Mouse (Mus musculus) lung, postnatal 36 days (tissue): Measurements from ENCODE around the gene Prkg1.
A peak's percentile ranks its signal among the peaks of the same experiment; 100 is the strongest.

Experiments
- DNase-seq: peaks from one replicate; pipeline ENCODE4 v3.0.0; 2022; ENCODE audit warnings: mixed read lengths

Gene Prkg1

DNA sequence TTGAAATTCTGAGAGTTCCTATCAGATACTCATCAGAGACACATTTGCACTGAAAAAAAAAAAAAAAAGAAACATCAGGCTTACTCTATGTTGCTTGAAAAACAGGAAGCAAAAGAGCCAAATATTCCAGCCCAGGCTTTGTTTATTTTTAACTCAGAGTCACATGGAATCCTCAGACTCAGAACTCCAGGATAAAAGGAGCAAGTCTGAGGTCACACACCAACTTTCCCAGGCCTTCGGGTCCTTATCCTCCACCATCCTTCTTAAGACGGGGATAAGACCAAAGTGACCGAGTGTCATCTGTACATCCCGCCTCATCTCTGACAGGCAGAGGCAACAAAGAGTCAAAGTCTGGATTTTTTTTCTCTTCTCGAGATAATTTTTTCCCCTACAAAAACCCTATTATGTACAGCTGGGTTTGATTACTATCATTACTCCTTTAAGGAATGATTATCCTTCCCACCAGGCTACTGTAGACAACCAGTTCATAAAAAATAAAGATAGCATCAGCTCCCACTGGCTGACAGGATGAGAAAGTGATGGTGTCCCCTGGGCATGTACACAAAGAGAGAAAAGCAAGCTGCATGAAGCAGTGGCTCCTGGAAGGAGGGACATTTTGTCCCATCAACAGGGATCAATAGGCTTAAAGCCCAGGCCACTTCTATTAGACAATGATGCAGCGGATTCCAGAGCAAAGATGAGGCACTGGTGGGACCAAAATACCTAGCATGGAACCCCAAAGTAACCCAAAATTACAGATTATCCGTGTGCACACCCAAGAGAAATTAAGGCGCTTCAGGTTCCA, 21.4 kb downstream of the Prkg1 start:
- peak; percentile 59 for DNase-seq

DNA sequence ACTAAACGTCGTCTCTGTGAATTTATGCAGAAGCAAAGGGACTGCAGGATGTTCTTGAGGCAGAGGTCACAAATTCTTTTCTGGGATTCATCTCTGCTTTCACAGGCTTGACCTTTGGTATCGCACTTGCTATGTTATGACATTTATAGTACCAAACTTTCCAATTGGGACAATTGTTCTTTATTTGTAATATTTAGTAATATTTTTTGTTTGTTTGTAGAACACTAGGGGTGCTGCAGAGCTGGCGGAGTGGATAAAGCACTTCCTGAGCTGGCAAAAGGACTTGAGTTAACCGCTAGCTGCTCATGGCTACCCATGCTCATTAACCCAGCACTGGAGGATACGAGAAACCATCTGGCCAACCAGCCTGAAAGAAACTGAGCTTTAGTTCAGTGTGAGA, 49.9 kb downstream of the Prkg1 start:
- peak; percentile 20 for DNase-seq

DNA sequence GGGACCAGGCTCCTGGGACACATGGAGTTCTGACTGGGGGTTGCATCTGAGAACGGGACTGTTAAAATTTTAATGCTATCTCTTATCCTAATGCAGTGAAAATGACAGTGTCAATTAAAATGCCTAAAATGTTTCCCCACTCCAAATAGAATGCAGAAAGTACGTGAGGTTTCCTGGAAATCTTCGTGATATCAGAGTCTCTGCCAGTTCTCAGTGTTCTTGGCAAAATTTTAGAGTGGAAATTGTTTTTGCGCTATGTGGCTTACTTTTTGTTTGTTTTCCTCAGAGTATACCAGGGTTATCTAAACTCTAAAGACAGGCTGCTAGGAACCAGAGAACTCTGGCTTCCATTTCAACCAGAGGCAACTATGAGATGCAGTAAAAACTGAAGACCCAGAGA, 50.4 kb downstream of the Prkg1 start:
- peak; percentile 32 for DNase-seq

DNA sequence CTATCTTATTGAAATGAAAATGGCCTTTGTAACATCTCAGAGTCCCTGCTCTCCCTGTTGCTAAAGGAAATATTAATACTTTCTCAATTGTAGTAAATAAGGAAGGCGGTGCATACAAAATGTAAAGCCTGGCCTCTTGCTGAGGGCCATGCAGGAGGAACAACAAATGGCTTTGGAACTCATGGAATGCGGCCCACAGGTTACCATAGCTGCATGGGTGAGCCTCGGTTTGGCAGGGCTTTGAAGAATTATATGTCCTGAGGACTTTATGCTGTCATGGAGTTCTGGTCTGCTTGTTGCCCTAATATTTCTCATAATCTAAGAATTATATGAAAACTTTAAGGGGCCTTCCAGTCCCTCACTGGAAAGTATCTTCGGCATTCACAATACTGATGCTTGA, 51.5 kb downstream of the Prkg1 start:
- DNase-seq: peak; percentile 22

DNA sequence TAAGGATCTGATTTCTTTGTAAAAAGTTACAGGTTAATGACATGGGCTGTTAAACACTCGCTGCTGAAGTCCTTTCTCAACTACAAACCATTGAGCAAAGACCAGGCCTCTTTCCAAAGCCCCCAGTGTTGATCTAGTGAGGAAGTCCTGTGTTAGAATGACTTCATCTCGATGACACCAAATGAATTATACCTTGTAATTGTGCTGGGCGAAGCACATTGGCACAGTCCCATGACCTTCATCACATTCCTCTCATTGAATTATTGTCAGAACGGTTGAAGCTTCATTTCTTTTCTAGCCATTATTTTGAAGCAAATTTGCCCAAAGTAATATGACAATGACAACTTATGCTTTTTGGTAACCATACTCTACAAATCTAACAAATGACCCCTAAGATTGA, 54.5 kb downstream of the Prkg1 start:
- DNase-seq: no peak

DNA sequence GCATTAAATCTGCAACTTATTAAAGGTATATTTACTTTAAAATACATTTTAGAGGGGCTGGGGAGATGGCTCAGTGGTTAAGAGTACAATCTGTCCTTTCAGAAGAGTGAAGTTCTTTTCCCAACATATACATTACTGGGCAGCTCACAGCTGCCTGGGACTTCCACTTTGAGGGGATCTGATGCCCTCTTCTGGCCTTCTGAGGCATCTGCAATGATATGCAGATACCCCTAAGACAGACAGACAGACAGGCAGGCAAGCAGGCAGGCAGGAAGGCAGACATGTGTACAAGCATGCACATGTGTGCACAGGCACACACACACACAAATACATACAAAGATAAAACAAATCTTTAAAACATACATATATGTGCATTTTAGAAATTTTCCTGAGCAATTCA, 60.8 kb downstream of the Prkg1 start:
- DNase-seq: no peak

DNA sequence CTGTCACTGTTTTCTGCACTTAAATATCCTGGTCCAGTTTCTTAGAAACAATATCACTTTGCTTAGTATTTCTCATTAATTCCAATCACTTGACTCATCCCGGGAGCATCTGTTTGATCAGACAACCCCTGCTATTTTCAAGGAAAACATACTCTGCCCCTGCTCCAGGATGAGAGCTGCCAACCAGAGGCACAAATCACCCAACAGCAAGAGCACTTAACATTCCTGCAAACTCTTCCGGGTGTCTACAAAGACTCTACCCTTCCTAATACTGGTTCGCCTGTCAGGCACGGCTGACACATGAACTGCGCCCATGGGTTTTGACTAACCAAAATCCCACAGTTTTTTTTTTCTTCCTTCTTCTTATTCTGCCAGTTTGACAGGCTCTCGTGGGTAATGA, 65.9 kb downstream of the Prkg1 start:
- peak; percentile 25 for DNase-seq

DNA sequence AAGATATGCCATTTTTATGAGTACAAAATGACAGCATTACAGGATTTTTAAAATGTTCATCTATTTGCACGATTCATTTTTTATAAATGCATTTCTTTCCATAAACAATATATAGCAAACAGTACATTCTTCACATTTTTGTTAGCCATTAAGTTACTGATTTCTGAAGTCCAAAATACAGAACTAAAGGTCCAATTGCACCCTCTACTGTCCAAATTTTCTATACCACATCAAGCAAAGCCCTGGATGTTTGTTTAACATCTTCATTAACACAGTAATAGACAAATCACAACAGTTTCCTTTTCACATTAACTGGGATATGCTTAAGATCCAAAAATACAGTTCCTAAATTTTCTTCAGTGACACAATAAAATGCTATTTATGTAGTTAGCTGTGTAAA, 84.0 kb downstream of the Prkg1 start:
- peak; percentile 34 for DNase-seq

DNA sequence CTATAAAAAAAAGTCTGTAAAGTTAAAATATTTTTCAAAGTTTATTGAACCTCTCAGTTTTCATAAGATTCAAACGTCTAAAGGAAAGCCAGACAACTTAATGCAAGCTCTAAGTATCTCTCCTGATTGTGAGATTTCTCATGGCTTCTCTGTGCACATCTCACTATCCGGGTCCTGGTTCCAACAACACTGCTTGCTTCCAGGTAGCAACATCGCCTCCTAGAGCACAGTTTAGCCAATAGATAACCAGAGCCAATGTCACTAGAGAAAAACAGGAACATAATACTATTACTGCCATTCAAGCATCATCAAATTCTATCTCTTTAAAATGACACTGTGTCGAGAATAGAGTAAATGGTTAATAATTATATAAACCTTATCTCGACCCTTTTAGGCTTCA, 86.5 kb downstream of the Prkg1 start:
- peak; percentile 35 for DNase-seq

DNA sequence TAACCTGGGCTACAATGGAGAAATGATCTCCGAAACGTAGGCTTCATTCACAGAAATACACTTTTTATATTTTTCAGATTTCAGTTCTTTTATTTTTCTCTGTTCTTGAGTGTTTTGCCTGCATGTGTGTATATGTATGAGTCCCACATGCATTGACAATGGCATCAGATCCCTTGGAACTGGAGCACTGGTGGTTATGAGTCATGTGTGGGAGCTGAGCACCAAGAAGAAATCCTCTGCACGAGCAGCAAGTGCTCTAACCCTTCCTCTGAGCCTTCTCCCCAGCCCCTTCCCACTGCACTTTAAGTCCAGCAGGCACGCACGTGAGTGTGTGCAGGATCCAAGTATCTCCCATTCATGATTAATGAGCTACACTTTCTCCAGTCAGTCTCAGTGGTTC, 93.1 kb downstream of the Prkg1 start:
- DNase-seq: no peak

DNA sequence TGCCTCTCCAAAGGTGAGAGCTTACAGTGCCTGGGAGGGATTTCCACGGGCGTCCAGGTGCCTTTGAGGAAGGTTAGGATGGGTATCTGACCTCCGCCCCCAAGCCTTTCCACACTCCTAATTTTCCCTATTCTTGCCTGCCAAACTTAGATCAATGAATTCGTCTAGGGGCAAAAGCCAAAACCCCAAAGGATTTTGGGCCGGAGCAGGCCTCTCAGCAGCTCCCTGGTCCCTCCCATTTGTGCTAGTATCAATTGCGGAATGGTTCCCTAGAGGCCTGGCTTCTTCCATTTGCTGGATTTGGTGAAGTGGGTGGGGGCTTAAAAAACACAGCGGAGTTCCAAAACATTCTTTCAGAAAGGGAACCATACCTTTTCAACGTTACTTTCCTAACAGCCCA, 99.8 kb downstream of the Prkg1 start:
- DNase-seq: no peak

DNA sequence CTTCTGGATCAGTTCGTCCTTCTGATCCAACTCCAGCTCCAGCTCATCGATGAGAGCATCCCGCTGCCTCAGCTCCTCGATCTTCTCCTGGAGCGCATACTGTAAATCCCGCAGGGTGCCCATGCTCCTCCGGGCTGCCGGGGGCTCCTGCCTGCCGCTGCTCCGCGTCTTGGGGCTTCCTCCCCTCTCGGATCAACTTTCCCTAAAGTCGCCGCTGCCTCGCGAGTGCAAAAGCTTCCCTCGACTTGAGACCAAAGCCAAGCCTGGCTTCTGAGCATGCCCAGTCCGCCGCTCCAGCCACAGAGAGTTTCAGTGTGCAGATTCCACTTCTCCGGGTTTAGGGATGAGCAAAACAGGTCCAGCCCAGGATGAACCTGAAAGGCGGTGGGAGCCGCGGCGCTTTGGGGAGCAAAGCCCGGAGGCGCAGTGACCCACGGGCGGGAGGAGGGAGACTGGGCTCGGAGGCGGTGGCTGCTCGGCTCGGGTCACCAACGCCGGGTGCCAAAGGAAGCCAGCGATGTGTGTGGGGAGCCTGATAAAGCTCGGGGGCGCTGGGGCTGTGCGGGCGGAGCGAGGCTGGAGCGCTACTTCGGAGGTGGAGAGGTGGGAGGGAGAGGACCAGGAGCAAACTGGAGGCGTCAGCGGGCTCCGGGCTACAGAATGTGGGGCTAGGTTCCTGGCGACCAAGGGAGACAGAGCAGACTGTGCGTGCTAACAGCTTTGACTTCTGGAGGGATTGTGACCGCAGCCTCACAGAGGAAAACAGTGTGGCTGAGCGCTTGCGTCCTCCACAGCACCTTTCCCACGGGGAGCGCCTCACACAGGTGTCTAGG, 100.5 kb downstream of the Prkg1 start:
- DNase-seq: peak; percentile 40

DNA sequence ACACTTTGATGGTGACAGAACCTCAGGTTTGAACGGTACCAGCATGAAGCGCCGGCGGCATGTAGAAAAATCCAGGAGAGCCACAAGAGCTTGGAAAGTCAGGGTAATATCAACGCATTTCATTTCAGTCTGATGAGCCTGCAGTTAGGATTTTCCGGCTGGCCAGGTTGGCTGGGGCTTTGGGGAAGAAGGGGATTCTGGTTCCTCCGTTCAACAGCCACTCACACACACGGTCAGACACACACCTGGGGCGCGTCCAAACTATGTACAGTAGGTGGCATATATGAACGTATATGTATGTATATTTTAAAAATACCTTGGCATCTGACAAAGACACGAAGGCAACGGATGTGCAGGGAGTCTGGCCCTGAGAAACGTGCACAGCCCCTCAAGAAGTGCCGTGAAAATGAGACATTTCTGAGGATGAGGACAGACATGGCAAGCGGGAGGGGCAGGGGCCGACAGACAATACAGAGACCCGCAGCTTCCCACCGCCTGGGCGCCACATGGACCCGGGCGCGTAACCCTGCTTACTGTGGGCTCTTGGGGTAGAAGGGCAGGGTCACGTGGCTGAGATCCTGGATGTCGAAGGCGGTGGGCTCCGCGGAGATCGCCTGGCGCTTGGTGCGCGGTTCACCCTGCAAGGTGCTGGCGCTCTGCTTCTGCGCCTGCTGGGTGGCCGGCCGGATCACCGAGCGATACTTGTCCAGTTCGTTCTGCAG, 101.2 kb downstream of the Prkg1 start:
- DNase-seq: no peak

DNA sequence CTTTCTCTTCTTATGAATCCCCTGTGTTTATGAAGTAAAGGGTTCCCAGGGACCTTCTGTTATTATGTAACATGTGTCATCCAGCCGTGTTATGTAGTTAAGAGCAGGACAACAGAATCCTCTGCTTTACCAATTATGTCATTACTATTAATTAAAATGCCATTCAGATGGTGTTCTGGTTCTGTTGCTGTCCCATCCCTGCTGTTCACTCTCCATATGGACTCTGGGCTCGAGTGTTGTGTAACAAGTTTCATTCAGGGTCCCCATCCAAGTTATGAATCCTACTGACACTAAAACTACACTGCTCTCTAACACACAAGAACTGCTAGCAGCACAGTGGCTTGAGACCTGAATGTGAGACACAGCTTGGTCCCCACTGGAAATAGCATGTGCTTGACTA, 102.0 kb downstream of the Prkg1 start:
- no peak for DNase-seq

DNA sequence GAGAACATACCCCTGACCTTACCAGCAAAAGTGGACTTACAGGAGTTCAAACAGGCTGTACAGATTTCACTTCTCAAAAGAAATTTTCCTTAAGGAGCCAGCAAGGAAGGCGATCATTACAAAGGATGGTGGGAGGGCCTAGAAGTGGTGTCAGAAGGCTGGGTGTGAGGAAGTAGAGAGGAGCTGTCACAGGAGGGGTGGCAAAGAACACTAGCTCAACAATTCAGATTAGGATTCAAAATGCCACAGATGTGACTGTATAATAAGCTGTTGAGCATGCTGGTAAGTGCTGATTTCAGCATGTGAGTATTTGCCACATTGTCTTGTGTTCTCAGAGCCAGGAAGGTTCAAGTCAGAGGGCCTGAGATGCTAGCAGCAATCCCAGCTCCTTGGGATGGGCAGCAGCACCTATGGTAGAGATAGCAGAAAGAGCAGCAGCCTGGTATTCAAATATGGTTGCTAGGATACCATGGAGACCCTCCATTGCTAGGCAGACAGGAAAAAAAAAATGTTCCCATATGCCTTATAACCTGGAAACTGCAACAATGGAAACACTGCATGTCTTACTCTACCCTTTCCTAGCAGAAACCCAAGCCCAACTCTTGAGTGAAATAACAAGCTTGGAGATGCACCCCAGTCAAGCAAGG, 106.0 kb downstream of the Prkg1 start:
- no peak for DNase-seq

DNA sequence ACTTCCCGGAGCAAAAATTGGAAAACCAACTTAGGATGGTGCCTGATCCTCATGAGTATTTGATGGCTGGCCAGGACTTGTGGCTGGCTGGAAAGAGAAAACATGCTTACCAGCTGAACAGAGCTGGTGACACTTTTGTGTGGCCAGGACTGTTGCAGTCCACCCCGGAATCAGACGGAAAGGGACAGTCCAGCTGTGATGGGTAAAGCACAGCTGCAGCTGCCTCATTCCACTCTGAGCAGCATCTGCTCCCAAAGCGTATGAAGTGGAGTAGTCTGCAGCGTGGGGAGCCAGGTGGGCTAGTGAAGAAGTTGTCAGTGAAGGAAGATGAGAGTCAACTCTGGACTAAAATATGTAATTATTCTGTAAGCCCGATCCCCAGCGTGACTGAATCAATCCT, 108.6 kb downstream of the Prkg1 start:
- DNase-seq: no peak

DNA sequence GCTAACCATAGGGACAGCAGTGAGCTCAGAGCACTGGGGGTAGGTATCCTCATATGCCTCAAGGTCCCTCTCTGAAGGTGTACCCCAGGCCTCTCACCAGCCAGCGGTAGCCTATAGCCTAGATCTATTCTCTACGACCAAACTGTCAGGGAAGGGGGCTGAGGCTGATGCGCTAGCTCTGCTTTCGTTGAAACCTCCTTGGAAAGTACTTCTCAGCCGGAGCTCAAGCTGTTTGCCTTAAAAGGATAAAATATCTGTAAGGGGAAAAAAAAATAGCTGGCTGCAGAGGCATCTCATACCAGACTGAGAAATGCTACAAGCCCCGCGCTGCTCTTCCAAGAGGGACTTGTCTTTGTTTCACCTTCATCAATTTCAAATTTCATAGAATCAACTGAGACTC, 109.0 kb downstream of the Prkg1 start:
- DNase-seq: no peak

DNA sequence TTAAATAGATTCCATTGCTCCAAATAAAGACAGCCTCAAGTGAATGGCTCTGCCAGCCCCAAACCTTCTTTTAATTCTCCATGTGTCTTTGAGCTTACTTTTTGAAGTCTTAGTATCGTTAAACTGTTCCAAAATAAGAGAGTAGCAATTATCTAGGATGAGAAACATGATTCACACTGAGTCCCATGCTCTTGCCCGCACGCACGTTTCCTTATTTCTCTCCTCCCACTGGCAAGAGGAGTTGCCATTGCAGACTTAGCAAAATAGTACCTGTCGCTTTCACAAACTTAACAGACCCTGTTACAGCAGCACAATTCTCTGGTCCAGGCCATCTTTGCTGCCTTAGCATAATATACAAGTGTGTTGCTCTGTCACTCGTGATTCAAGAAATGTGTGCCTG, 110.8 kb downstream of the Prkg1 start:
- DNase-seq: no peak

DNA sequence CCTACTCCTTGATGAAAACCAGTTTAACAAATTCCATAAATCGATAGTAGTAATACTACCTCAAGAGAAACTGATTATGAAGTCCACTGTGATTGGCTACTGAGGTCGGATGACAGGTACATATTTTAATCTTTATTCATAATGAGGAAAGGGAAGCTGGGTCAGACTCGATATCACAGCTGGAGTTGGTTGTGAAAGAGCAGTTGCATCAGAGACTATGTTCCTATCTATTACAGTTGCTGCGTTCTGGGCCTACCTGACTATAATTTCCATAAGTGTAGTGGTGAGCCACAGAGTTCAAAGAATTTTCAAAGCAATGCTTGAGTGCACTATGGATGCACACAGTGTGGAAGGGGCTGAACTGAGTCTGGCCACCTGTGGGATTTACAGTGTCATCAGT, 114.4 kb downstream of the Prkg1 start:
- no peak for DNase-seq

DNA sequence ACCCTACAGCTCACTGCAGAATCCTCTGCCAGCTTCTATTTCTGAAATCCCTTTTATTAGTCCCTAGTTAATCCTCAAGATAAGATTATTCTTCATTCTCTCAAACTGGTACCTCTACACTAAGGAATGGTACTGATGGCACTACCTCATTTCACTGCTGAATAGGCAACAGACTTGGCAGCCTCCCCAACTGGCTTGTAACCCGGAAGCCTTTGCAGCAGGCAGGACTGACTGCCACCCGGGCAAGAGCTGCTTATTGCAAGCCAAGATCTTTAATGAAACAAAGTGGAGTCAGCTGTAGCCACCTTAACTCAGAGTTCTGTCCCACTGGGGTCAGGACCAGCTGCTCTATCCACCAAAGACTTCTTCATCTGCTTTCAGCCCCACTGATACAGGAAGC, 117.3 kb downstream of the Prkg1 start:
- no peak for DNase-seq

DNA sequence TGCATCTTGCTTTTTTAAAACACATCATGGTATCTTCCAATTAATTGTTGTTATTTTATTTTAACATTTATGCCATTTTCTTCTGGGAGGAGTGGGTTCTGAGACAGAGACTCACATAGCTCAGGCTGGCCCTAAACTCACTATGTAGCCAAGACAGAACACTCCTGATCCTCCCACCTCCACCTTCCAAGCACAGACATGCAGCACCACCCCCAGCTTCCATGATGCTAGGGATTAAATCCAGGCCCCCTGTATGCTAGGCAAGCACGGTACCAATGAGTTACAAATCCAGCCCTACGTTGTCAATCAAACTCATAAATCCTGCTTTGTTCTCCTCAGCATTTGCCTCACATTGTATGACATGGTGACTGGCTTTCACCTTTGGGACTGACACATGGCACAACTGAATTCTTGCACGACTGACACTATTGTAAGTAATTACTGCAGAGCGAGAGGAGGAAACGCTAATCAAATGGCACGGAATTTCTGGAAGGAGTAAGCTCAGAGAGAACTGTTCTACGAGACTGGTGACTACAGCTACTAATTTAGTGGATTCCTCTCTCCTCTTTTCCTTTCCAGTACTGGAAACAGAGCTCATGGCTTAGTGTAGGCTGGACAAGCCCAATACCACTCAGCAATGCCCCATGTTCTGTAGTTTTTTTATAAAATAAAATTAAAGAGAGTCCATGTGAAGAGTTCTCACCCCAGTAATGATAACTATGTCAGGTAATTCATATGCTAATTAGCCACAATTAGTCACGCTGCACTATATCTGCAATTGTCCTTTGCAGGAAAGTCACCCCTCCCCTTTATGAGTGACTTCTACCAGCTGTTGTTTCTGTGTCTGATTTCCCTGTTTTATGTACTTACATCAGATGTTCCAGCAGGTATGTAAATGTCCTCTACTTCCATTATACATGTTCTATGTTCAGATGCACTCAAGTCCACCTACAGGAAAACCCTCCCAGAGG, 133.6 kb downstream of the Prkg1 start:
- no peak for DNase-seq

DNA sequence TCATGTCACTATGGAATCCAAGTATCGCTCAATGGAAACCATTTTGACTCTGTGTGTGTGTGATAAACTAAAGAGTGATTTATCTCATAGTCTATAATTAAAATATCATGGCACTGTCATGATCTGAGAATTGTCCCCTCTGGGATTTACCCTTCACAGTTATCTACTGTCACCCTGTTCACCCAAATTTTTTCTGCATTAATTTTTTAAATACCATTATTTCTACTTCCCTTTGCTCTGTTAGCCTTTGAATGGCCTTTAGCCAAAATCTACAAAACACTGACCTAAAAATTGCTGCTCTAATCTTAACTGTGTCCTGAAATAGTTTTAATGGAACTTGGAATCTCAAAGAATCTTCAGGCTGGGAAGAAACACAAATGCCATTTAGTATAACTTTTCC, 143.1 kb downstream of the Prkg1 start:
- no peak for DNase-seq
